Mouse (Mus musculus): ENCODE results near the gene Id1. TPM values are rescaled to one million over a fixed set of nuclear protein-coding genes. Genes with fewer than 3 reads are reported as not detected.
A peak's percentile ranks its signal among the peaks of the same experiment; 100 is the strongest.

The Id1 gene
- 61.9 and 63.1 TPM in 2 replicates for polyA plus RNA-seq (2015; fragmentation: Nextera tagmentation; extraction: Ambion mirVana)

DNA sequence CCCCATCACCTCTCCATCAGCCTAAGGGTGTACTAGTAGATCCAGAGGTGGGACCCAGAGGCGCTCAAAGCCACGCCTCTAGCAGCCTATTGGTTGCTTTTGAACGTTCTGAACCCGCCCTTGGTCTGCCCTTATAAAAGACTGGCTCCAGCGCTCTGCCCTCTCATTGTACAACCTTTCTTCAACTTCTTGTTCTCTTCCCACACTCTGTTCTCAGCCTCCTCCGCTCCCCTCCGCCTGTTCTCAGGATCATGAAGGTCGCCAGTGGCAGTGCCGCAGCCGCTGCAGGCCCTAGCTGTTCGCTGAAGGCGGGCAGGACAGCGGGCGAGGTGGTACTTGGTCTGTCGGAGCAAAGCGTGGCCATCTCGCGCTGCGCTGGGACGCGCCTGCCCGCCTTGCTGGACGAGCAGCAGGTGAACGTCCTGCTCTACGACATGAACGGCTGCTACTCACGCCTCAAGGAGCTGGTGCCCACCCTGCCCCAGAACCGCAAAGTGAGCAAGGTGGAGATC, at the start of gene Id1:
Gene Id1 (plus strand): TSS at position 162 of the 512 bp plus-strand sequence.
- no peaks in the 10 kb centered on the region for H3K9me3 ChIP-seq (replicated peaks)
- WGBS = 0% methylated on average over 28 of the region's 28 CpGs
- peak; percentile 72 for ATAC-seq (replicated peaks; ENCODE audit: insufficient number of reproducible peaks, insufficient read depth, low FRiP score, low read depth)
- H3K4me2 ChIP-seq = peak within 1 kb of the TSS; percentile 73
- peak within 1 kb of the TSS; percentile 86 for H3K27ac ChIP-seq
- H3K27me3 ChIP-seq = no peaks in the 10 kb centered on the region
- H3K36me3 ChIP-seq = no peaks in the 10 kb centered on the region
- peak within 1 kb of the TSS; percentile 57 for H3K4me3 ChIP-seq
- peak within 1 kb of the TSS; percentile 72 for H3K9ac ChIP-seq
- peaks cover 66% of the 10 kb centered on the region for H3K4me1 ChIP-seq (replicated peaks)

DNA sequence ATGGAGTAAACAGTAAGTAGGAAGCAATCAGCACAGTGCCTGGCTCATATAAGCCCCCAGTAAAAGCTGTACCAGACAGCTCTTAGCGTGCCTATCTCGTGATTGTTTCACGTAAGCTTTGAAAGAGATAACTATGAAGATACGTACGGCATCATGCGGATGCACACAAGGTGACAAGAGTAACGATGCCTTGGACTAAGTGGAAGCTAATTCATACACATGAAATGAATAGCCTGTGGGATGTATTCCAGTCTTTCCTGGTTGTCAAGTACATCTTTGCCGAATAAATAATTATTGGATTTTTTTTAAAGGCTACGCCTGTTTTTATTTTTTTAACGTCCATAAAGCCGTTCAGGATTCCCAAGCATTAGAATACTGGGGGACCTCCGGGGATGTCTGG, 49.7 kb upstream of the Id1 start:
- peak overlapping the region; percentile 48 for H3K4me2 ChIP-seq
- no peak overlapping the region for H3K9ac ChIP-seq
- peaks cover 86% of the 10 kb centered on the region for H3K36me3 ChIP-seq
- no peak for ATAC-seq (replicated peaks; ENCODE audit: insufficient number of reproducible peaks, insufficient read depth, low FRiP score, low read depth)
- peak overlapping the region; percentile 52 for H3K4me3 ChIP-seq
- H3K9me3 ChIP-seq (replicated peaks) = no peaks in the 10 kb centered on the region
- peak overlapping the region; percentile 63 for H3K27ac ChIP-seq
- peaks cover 11% of the 10 kb centered on the region; the same call in 1 of the 2 replicates for H3K4me1 ChIP-seq (replicated peaks)
- H3K27me3 ChIP-seq = no peaks in the 10 kb centered on the region
- 50% methylated on average over 12 of the region's 12 CpGs for WGBS

GRCm38 (mm10) chr2:152686806-152687267, 49.2 kb upstream of the Id1 start, which contains the start of gene Mcts2:
TSS of gene Mcts2 (plus strand) at chr2:152687035.
- Histone ChIP-seq H3K4me1 (replicated peaks) (peaks cover 13% of the 10 kb centered on the region; the same call in 1 of the 2 replicates), H3K27ac (peak within 1 kb of the TSS; percentile 63), H3K4me2 (peak within 1 kb of the TSS; percentile 62), H3K9ac (peak within 1 kb of the TSS; percentile 34), H3K27me3 (no peaks in the 10 kb centered on the region), H3K36me3 (peaks cover 82% of the 10 kb centered on the region), H3K4me3 (peak within 1 kb of the TSS; percentile 52), H3K9me3 (replicated peaks) (no peaks in the 10 kb centered on the region)
- peak; percentile 90 for ATAC-seq (replicated peaks; ENCODE audit: insufficient number of reproducible peaks, insufficient read depth, low FRiP score, low read depth)
- whole genome bisulfite sequencing = 43% methylated on average over 45 of the region's 45 CpGs

- peaks cover 49% of the 10 kb centered on the region for H3K36me3 ChIP-seq
- no peaks in the 10 kb centered on the region for H3K27me3 ChIP-seq
- H3K4me3 ChIP-seq = no peak overlapping the region
- WGBS = 71% methylated on average over 7 of the region's 7 CpGs
- no peak overlapping the region for H3K9ac ChIP-seq
- ATAC-seq (replicated peaks; ENCODE audit: insufficient number of reproducible peaks, insufficient read depth, low FRiP score, low read depth) = no peak
- H3K27ac ChIP-seq = no peak overlapping the region
- no peaks in the 10 kb centered on the region for H3K9me3 ChIP-seq (replicated peaks)
- H3K4me1 ChIP-seq (replicated peaks) = peaks cover 24% of the 10 kb centered on the region; the same call in 1 of the 2 replicates
- no peak overlapping the region for H3K4me2 ChIP-seq
These were observed 44.4 kb upstream of the Id1 start for GRCm38 (mm10) chr2:152691564-152692217.

DNA sequence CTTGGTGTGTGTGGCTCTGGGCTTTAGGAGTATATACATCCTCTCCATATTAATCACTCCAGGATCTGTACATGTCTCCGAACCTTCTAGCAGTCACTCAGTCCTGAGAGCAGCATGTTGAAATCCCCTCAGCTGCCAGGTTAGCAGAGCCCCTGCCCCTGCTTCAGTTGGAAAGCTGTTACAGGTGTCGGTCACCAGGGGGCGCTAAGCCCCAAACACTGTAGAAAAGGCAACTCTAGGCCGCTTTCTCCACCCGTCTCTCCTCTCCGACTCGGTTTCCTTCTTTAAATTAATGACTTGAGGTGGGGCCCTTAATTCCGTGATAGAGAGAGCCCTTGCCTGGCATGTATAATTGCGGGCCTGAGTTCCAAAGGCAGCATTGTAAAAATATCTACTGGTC, 42.8 kb upstream of the Id1 start:
- Histone ChIP-seq H3K27me3 (no peaks in the 10 kb centered on the region), H3K4me3 (no peak overlapping the region), H3K4me2 (peak overlapping the region; percentile 38), H3K27ac (peak overlapping the region; percentile 2; the same call in 1 of the 2 replicates), H3K9ac (0 out of 2 replicates have a peak overlapping the region, but pooled peaks have one; percentile 5), H3K9me3 (replicated peaks) (no peaks in the 10 kb centered on the region), H3K36me3 (peaks cover 46% of the 10 kb centered on the region), H3K4me1 (replicated peaks) (peaks cover 18% of the 10 kb centered on the region)
- whole genome bisulfite sequencing = 11% methylated on average over 9 of the region's 9 CpGs
- ATAC-seq (replicated peaks; ENCODE audit: insufficient number of reproducible peaks, insufficient read depth, low FRiP score, low read depth) = no peak

GRCm38 (mm10) chr2:152693735-152694134, 42.3 kb upstream of the Id1 start:
- H3K9me3 ChIP-seq (replicated peaks) = no peaks in the 10 kb centered on the region
- H3K4me3 ChIP-seq = no peak overlapping the region
- 0 out of 2 replicates have a peak overlapping the region, but pooled peaks have one; percentile 5 for H3K9ac ChIP-seq
- ATAC-seq (replicated peaks; ENCODE audit: insufficient number of reproducible peaks, insufficient read depth, low FRiP score, low read depth) = no peak
- H3K27me3 ChIP-seq = no peaks in the 10 kb centered on the region
- H3K4me2 ChIP-seq = peak overlapping the region; percentile 38; the same call in 1 of the 2 replicates
- H3K36me3 ChIP-seq = peaks cover 50% of the 10 kb centered on the region
- peaks cover 19% of the 10 kb centered on the region for H3K4me1 ChIP-seq (replicated peaks)
- WGBS = 82% methylated on average over 13 of the region's 13 CpGs
- H3K27ac ChIP-seq = peak overlapping the region; percentile 2; the same call in 1 of the 2 replicates

GRCm38 (mm10) chr2:152694708-152695107, 41.3 kb upstream of the Id1 start:
- Histone ChIP-seq H3K4me1 (replicated peaks) (peaks cover 23% of the 10 kb centered on the region), H3K27ac (peak overlapping the region; percentile 32), H3K27me3 (no peaks in the 10 kb centered on the region), H3K9ac (peak overlapping the region; percentile 9; the same call in 1 of the 2 replicates), H3K4me3 (no peak overlapping the region), H3K9me3 (replicated peaks) (no peaks in the 10 kb centered on the region), H3K36me3 (peaks cover 44% of the 10 kb centered on the region), H3K4me2 (no peak overlapping the region)
- 48% methylated on average over 7 of the region's 7 CpGs for WGBS
- ATAC-seq (replicated peaks; ENCODE audit: insufficient number of reproducible peaks, insufficient read depth, low FRiP score, low read depth) = no peak

- H3K4me1 ChIP-seq (replicated peaks) = peaks cover 23% of the 10 kb centered on the region
- no peak overlapping the region for H3K4me2 ChIP-seq
- H3K4me3 ChIP-seq = no peak overlapping the region
- H3K9ac ChIP-seq = peak overlapping the region; percentile 35; the same call in 1 of the 2 replicates
- no peaks in the 10 kb centered on the region for H3K9me3 ChIP-seq (replicated peaks)
- WGBS = 70% methylated on average over 10 of the region's 10 CpGs
- peaks cover 51% of the 10 kb centered on the region for H3K36me3 ChIP-seq
- no peak overlapping the region for H3K27ac ChIP-seq
- no peaks in the 10 kb centered on the region for H3K27me3 ChIP-seq
- no peak for ATAC-seq (replicated peaks; ENCODE audit: insufficient number of reproducible peaks, insufficient read depth, low FRiP score, low read depth)
These were observed 40.0 kb upstream of the Id1 start for GRCm38 (mm10) chr2:152696016-152696415.

DNA sequence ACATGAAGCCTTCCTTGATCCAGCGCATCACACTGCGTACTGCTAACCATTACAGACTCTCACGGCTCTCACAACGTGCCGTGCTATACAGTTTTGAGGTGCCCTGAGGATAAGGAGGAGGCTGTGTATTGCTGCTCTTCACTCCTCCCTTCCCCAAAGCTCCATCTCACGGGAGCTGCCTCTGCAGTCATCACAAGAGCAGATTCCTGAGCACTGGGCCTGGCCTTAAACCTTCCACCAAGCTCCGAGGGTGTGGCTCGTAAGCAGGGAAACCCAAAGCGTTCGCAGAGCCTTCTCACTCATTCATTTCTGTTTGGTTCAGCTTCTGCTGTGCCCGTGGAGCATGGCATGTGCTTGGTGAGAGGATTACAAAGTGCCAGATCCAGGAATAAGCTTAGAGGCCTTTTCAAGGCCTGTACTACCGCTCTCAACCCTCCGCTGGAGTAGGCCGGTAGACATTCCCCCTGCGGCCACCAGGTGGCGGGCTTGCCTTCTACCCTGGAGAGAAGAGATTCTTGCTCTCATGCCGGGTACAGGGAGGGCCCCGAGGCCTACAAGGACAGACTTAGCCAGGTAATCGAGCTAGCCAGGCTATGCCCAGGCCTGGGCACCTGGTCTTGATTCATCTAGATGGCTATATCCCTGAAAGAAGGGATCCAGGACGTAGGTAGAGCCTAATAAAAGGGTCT, 39.4 kb upstream of the Id1 start:
- no peaks in the 10 kb centered on the region for H3K9me3 ChIP-seq (replicated peaks)
- H3K36me3 ChIP-seq = peaks cover 57% of the 10 kb centered on the region
- peak; percentile 58 for ATAC-seq (replicated peaks; ENCODE audit: insufficient number of reproducible peaks, insufficient read depth, low FRiP score, low read depth)
- H3K4me1 ChIP-seq (replicated peaks) = peaks cover 22% of the 10 kb centered on the region
- no peak overlapping the region for H3K4me3 ChIP-seq
- H3K27ac ChIP-seq = peak overlapping the region; percentile 32
- whole genome bisulfite sequencing = 40% methylated on average over 20 of the region's 20 CpGs
- H3K27me3 ChIP-seq = no peaks in the 10 kb centered on the region
- peak overlapping the region; percentile 35 for H3K9ac ChIP-seq
- H3K4me2 ChIP-seq = no peak overlapping the region

GRCm38 (mm10) chr2:152700138-152700537, 35.9 kb upstream of the Id1 start:
- Histone ChIP-seq H3K27me3 (no peaks in the 10 kb centered on the region), H3K27ac (no peak overlapping the region), H3K9me3 (replicated peaks) (no peaks in the 10 kb centered on the region), H3K4me3 (no peak overlapping the region), H3K9ac (no peak overlapping the region), H3K4me2 (no peak overlapping the region), H3K4me1 (replicated peaks) (peaks cover 10% of the 10 kb centered on the region), H3K36me3 (peaks cover 82% of the 10 kb centered on the region)
- ATAC-seq (replicated peaks; ENCODE audit: insufficient number of reproducible peaks, insufficient read depth, low FRiP score, low read depth) = no peak
- WGBS = 95% methylated on average over 10 of the region's 10 CpGs

- Histone ChIP-seq H3K9me3 (replicated peaks) (no peaks in the 10 kb centered on the region), H3K4me3 (no peak overlapping the region), H3K9ac (no peak overlapping the region), H3K4me1 (replicated peaks) (peaks cover 10% of the 10 kb centered on the region), H3K27ac (no peak overlapping the region), H3K36me3 (peaks cover 78% of the 10 kb centered on the region), H3K27me3 (no peaks in the 10 kb centered on the region), H3K4me2 (no peak overlapping the region)
- 85% methylated on average over 8 of the region's 8 CpGs for WGBS
- no peak for ATAC-seq (replicated peaks; ENCODE audit: insufficient number of reproducible peaks, insufficient read depth, low FRiP score, low read depth)
These were observed 35.3 kb upstream of the Id1 start for GRCm38 (mm10) chr2:152700725-152701124.

Data from heart, embryonic 15.5 days (tissue).